Mouse (Mus musculus) bone marrow macrophage, adult 2 months (primary cell): Measurements from ENCODE around the gene Dpagt1. TPM values are rescaled to one million over a fixed set of nuclear protein-coding genes. Genes with fewer than 3 reads are reported as not detected.

ENCODE experiments used
- H3K27ac ChIP-seq: 2 replicates; pipeline ENCODE4 v1.5.1; 2012; ENCODE audit warnings: low read depth, low read length; ENCODE audit not compliant: insufficient read depth
- H3K4me1 ChIP-seq: 2 replicates; pipeline ENCODE4 v1.6.1; 2012; ENCODE audit warnings: low read length; ENCODE audit not compliant: control insufficient read depth, insufficient read depth
- H3K4me3 ChIP-seq: 2 replicates; pipeline ENCODE4 v1.5.1; 2012; ENCODE audit warnings: mild to moderate bottlenecking, low read length, moderate library complexity; ENCODE audit not compliant: insufficient read depth
- CTCF ChIP-seq: IDR thresholded peaks from 2 replicates; pipeline ENCODE4 v1.5.1; 2012; ENCODE audit warnings: low read depth, mild to moderate bottlenecking, low read length, moderate library complexity
- POLR2A ChIP-seq: IDR thresholded peaks from 2 replicates; pipeline ENCODE4 v1.6.1; 2012; ENCODE audit warnings: mild to moderate bottlenecking, low read depth, low read length, borderline replicate concordance
- polyA plus RNA-seq: library from polyadenylated mRNA; stranded (reverse); fragments of >200 nt; gene quantifications from 2 replicates; pipeline ENCODE4 v1.2.4, GENCODE M21; 2012; ENCODE audit not compliant: missing spikeins, insufficient read depth, insufficient read length

The Dpagt1 gene
- polyA plus RNA-seq, 1 experiment: 49.6 TPM

DNA sequence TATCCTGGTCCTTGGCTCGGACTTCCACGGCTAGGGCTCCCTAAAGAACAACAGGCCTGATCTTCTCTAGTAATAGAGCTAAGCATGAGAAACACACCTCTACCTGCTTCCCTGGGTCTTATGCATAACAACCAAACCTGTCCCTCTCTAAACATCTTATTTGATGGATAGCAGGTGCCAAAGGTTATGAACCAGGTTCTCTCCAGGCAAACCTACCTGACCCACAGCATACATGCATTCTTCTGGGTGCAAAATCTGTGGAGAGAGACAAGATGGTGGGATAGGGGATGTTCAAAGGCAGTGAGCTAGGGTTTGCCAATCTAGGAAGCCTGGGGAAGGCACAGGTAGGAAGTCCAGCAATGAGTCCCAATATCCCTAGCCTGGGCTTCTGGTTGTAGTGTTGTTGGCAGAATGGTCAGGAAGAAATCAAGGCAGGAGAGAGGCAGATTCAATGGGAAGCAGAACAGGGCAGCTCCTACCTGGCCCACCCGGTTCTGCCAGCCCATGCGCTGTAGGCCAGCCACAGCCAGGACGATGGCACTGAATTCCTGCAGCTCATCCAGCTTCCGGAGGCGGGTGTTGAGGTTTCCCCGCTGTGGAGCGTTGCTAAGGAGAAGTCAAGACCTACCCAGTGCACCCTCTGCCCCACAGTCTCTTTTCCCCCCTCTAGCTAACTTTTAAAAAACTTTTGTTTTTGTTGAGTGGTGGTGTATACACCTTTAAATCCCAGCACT, 11.8 kb downstream of the Dpagt1 start:
- Histone ChIP-seq H3K4me1 (peaks cover 12% of the 10 kb centered on the region), H3K27ac (no peak overlapping the region)
- no peak for TF ChIP-seq POLR2A
- TF ChIP-seq CTCF: no peak

DNA sequence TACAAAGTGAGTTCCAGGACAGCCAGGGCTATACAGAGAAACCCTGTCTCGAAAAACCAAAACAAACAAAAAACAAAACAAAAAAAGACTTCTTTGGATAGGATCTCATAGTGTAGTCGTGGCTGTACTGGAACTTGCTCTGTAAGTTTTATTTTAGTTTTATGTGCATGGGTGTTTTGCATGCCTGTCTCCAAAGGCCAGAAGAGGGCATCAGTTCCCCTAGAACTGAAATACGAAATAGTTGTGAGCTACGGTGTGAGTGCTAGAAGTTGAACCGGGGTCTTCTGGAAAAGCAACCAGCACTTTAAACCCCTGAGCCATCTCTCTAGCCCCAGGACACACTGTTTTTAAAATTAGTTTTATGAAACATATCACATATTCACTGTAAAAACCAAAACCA, 12.8 kb downstream of the Dpagt1 start:
- TF ChIP-seq CTCF (no peak), POLR2A (no peak)
- Histone ChIP-seq H3K4me3 (no peak overlapping the region), H3K27ac (no peak overlapping the region), H3K4me1 (peaks cover 18% of the 10 kb centered on the region)

More for the DNA sequence above, 11.8 kb downstream of the Dpagt1 start:
- H3K4me3 ChIP-seq: no peak overlapping the region

DNA sequence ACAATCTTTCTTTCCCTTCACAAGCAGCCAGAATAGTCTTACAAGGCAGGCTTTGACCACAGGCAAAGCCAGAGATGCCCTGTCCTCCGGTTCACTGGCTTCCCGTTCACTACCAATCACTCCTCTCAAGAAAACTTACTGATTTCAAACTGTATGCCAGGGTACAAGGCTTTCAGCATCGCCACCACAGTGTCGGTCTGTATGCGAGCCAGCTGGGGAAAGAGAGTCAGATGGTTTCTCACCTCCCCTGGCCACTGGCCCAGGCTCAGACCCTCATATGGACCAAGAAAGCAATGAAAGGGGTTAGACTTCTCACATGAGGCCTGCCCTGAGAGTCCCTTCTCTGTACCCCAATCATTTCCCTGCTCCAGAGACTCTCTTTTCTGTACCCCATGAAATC, 15.7 kb downstream of the Dpagt1 start:
- Histone ChIP-seq H3K27ac (no peak overlapping the region), H3K4me3 (no peak overlapping the region), H3K4me1 (peaks cover 18% of the 10 kb centered on the region)
- TF ChIP-seq POLR2A: no peak
- TF ChIP-seq CTCF: no peak

DNA sequence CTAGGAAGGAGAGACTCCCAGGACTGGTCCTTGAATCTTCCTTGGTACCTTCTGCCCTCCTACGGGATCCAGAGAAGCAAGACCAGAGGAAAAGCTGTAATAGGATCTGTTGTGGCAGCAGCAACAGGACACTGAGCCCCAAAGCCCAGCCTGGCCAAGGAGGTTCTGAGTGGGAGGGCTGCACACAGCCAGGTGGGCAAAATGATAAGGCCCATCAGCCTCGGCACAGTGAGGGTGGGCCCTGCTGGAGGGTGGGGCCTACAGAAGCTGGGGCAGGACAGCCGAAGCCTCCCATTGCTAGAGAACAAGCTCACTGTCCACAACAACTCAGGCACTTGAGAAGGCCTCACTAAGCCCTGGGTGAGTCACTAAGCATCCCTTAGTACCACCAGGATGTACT, 16.4 kb downstream of the Dpagt1 start:
- Histone ChIP-seq H3K27ac (no peak overlapping the region), H3K4me3 (no peak overlapping the region), H3K4me1 (peaks cover 11% of the 10 kb centered on the region)
- TF ChIP-seq CTCF (no peak), POLR2A (no peak)

DNA sequence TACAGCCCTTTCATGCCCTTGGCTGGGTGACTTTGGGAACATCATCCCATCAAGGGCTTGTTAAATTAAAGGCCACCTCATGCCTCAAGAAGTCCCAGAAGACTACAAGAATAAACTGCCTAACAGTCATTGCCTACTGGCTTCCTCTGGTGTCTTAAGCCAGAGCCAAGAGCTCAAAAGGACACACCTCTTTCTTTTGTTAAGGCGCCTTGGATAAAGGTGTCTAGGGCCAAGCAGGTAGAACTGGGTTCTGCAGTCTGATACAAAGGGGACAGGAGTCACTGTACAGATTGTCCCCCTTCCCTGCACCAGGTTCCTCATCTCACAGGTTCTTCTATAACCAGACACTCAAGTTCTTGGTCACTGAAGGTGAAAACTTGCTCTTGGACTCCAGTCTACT, 16.8 kb downstream of the Dpagt1 start:
- H3K4me3 ChIP-seq: peak overlapping the region; percentile 98
- no peak for TF ChIP-seq CTCF
- TF ChIP-seq POLR2A: no peak
- no peak overlapping the region for H3K27ac ChIP-seq
- H3K4me1 ChIP-seq: peaks cover 10% of the 10 kb centered on the region

DNA sequence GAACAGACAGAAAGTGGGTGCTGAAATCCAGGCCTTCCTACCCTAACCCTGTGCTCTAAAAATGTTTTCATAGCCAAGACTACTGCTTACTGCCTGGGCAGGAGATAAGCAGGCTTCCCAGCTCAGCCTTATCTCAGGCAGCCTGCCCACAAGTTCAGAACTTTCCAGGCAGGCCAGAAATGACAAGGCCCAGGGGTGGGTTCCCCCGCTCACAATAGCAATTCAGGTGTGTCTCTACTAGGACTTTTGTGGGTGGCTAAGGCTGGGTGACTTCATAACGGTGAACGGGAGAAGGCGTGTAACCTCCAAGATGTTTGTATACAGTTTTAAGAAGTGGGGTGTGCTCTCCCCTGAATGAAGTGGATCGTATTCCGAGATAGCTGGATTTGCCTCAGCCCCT, 17.5 kb downstream of the Dpagt1 start:
- TF ChIP-seq POLR2A (no peak), CTCF (no peak)
- Histone ChIP-seq H3K27ac (peak overlapping the region; percentile 25), H3K4me1 (peaks cover 10% of the 10 kb centered on the region)

DNA sequence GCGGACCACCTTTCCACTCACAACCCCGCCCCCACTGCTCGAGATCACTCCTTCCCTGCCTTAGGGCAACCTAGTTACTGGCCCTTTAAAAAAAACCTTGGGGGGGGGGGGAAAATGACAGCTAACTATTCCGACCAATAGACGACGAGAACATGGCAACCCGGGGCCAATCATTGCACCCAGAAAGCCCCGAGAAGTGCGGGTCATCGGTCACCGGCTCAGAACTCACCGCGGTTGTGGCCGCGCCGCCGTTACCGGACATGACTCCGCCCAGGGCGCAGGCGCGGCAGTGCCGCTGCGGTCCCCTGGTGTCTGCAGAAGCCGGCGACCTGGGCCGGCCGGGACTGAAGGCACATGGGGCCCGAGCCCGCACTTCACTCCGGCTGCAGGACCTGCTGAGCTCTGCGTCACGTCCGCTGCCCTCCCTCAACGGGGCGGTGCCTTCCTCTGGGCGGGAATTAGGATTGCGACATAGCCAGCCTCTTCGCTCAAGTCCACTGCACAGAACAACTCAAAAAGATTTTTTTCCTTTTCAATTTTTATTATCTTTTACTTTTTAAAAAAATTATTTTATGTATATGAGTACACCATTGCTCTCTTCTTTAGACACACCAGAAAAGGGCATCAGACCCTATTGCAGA, 18.1 kb downstream of the Dpagt1 start, which contains the start of gene Hmbs:
TSS of gene Hmbs (minus strand) at position 448 of the 641 bp plus-strand sequence.
- peaks cover 10% of the 10 kb centered on the region for H3K4me1 ChIP-seq

More for the DNA sequence above, 17.5 kb downstream of the Dpagt1 start:
- H3K4me3 ChIP-seq: peak overlapping the region; percentile 98

DNA sequence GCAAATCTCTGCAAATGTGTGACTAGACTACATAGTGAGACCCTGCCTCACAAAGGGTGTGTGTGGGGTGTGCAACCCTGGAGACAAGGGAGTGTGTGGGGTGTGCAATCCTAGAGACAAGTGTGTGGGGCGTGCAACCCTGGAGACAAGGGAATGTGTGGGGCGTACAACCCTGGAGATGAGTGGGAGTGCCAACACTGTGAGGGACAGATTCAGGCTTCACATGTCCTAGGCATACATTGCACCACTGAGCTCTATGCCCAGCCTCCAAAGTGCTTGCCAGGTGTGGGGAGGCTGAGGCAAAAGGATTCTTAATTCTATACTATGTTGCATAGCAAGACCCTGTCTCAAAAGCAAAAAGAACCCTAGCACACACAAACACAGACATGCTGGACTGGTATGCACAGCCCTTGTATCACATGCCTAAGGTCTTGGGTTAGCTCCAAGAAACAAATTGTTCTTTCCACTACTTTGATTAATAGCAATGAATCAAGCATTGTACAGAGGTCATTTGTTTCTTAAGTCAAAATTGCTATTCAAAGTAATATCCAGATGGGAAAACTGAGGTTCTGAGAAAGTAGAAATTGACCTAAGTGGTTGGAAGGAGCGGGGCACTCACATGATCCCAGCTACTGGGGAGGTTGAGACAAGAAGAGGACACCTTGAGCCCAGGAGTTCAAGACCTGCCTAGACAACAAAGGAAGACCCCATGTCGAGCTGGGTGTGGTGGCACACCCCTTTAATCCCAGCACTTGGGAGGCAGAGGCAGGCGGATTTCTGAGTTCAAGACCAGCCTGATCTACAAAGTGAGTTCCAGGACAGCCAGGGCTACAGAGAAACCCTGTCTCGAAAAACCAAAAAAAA, 20.0 kb downstream of the Dpagt1 start:
- Histone ChIP-seq H3K4me1 (peaks cover 10% of the 10 kb centered on the region), H3K4me3 (no peak overlapping the region), H3K27ac (no peak overlapping the region)
- no peak for TF ChIP-seq POLR2A
- TF ChIP-seq CTCF: no peak

More for the DNA sequence above, 18.1 kb downstream of the Dpagt1 start, which contains the start of gene Hmbs:
- TF ChIP-seq POLR2A (no peak), CTCF (no peak)
- peak within 1 kb of the TSS; percentile 99 for H3K27ac ChIP-seq
- peak within 1 kb of the TSS; percentile 98 for H3K4me3 ChIP-seq

DNA sequence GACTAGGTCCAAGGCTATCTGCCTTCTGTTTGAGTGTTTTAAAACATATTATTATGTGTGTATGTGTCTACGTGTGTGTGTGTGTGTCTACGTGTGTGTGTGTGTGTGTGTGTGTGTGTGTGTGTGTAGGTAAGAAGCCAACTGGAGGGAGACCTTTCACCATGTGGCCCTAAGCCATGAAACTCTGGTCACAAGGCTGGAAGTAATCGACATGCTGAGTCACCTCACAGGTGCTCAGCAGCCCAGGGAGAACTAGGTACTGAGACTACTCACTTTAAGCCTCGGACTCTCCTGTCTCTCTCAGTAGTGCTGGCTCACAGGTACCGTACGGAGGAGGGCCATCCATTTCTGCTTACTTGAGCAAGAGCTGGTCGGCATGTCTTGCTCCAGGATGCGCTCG, 21.3 kb downstream of the Dpagt1 start:
- TF ChIP-seq CTCF: no peak
- no peak for TF ChIP-seq POLR2A
- H3K27ac ChIP-seq: no peak overlapping the region

More for the DNA sequence above, 21.3 kb downstream of the Dpagt1 start:
- Histone ChIP-seq H3K4me3 (no peak overlapping the region), H3K4me1 (peaks cover 10% of the 10 kb centered on the region)
